26 mouse cellular contexts compared by ENCODE assay signal in the genomic region with DNA sequence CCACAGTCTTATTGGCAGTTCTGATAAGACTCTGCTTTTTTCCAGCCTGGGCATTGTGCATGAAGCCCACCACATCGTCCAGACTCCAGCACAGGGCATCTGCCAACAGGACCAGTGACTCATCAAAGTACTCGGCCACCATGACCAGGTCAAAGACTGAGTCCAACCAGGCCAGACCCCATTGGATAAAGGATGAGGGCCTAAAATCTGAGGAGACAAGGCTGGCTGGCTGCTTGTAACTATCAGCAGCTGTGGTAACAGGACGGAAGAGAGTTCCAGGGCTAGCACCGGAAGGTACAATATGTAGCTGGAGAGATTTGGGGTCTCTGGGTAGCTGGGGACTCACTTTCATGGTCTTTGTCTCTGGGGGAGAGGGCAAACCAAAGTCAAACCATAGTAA. TPM values are rescaled to one million over a fixed set of nuclear protein-coding genes. Genes with fewer than 3 reads are reported as not detected.
DNase-seq lines count a peak whose midpoint lies in the region; TF ChIP-seq lines count a peak whose summit lies in the region.
"Had no signal": no experiment of that assay in that cellular context is flagged by ENCODE, and none has a peak within 500 bp of the region (broad histone marks: within the 10 kb centered on the region; RNA-seq: fewer than 3 reads in every experiment).

No protein-coding gene starts in this region.

- intact Hi-C loops in heart, adult 2 months (cut with DNase I): no loop called here

- TF ChIP-seq EP300 in heart, adult 2 months (IDR thresholded peaks at IDR 0.05; ENCODE audit: insufficient read depth, low read depth, low read length): no peak

- H3K27me3 ChIP-seq in heart, embryonic 10.5 days (ENCODE audit: insufficient read depth, poor library complexity, severe bottlenecking): no peaks in the 10 kb centered on the region
- no peaks in the 10 kb centered on the region for H3K27me3 ChIP-seq in heart, adult 2 months (ENCODE audit: control insufficient read depth, insufficient read depth, low read length)
- H3K27me3 ChIP-seq: CH12.LX, Patski had no signal

- no peak overlapping the region for H3K27ac ChIP-seq in heart, embryonic 10.5 days
- no peak overlapping the region for H3K27ac ChIP-seq in heart, adult 2 months

- no peak for TF ChIP-seq POLR2A in heart, adult 2 months (IDR thresholded peaks at IDR 0.05; ENCODE audit: insufficient read depth, low read depth, low read length)

- no peak overlapping the region for H3K9ac ChIP-seq in heart, adult 2 months (ENCODE audit: low read depth, low read length)

- no peaks in the 10 kb centered on the region for H3K9me3 ChIP-seq in heart, embryonic 10.5 days
- H3K9me3 ChIP-seq: G1E had no signal

- no peak overlapping the region for H3K4me3 ChIP-seq in heart, embryonic 10.5 days
- no peak overlapping the region for H3K4me3 ChIP-seq in heart, adult 2 months

- TF ChIP-seq CTCF in heart, adult 2 months (IDR thresholded peaks at IDR 0.05): no peak

- H3K4me1 ChIP-seq in heart, embryonic 10.5 days: peaks cover 35% of the 10 kb centered on the region
- H3K4me1 ChIP-seq in heart, adult 2 months (ENCODE audit: control insufficient read depth, insufficient read depth, low read length): peaks cover 5% of the 10 kb centered on the region; the same call in 1 of the 2 replicates

- H3K36me3 ChIP-seq in heart, embryonic 10.5 days: peaks cover 27% of the 10 kb centered on the region
- no peaks in the 10 kb centered on the region for H3K36me3 ChIP-seq in heart, adult 2 months (ENCODE audit: control insufficient read depth, insufficient read depth, low read length)

- DNase-seq in heart, adult 11 months: peak; percentile 87
- no peak for DNase-seq in heart, adult 9 months (ENCODE audit: low spot score in 2 of 2)
- peak; percentile 69 for DNase-seq in heart, embryonic 10.5 days (ENCODE audit: low spot score)
- DNase-seq in heart, adult 2 months: no peak
- peak; percentile 30 for DNase-seq in testis, postnatal 10 days (ENCODE audit: low spot score)
- no peak for DNase-seq in testis, postnatal 14 days (ENCODE audit: low spot score)
- DNase-seq: adrenal gland, adult 2 months; adrenal gland, adult 8-10 months; adrenal gland, postnatal 10 days; adrenal gland, postnatal 14 days; adrenal gland, postnatal 25 days; adrenal gland, postnatal 36 days; B cell, adult 2 months; cerebellum, adult 11 months; cerebellum, adult 11-12 months; cerebellum, adult 18-20 months had no signal

- H3K79me2 ChIP-seq in heart, adult 2 months (replicated peaks; ENCODE audit: control insufficient read depth, insufficient read depth, low read length): no peaks in the 10 kb centered on the region

- 90% methylated on average over 4 of the region's 4 CpGs for WGBS in heart, embryonic 10.5 days
- WGBS in heart, adult 2 months: 90% methylated on average over 4 of the region's 4 CpGs

RNA-seq across cellular contexts. Expression of a gene that starts 1.9 kb away (rescaled TPM):
- polyA plus RNA-seq in heart, embryonic 10.5 days (2016; fragmentation: Nextera tagmentation; extraction: Ambion mirVana): 4.8 and 8.7 TPM in 2 replicates
- total RNA-seq in heart, adult 2 months (2021): 1 to 10 TPM; 3.7 to 4.0 TPM
- 10.4 and 15.2 TPM in 2 replicates for polyA plus RNA-seq in heart, adult 2 months (2012; rRNA removed)

RNA-seq across cellular contexts. Expression of a gene that starts 6.9 kb away (rescaled TPM):
- polyA plus RNA-seq in heart, embryonic 10.5 days (2016; fragmentation: Nextera tagmentation; extraction: Ambion mirVana): 1.4 and 1.6 TPM in 2 replicates
- under 1 TPM; 0.23 to 0.30 TPM for total RNA-seq in heart, adult 2 months (2021)
- polyA plus RNA-seq in heart, adult 2 months (2012; rRNA removed): 0.29 and 0.70 TPM in 2 replicates
- total RNA-seq: adrenal gland, postnatal 25 days had no signal
- polyA plus RNA-seq: G1E had no signal

RNA-seq across cellular contexts. Expression of a gene that starts 10.4 kb away (rescaled TPM):
- polyA plus RNA-seq in heart, embryonic 10.5 days (2016; fragmentation: Nextera tagmentation; extraction: Ambion mirVana): 69.9 and 77.7 TPM in 2 replicates
- total RNA-seq in heart, adult 2 months (2021): 10 to 100 TPM; 45.5 to 54.3 TPM
- 151 and 163 TPM in 2 replicates for polyA plus RNA-seq in heart, adult 2 months (2012; rRNA removed)

RNA-seq across cellular contexts. Expression of a gene that starts 14.0 kb away (rescaled TPM):
- polyA plus RNA-seq in heart, embryonic 10.5 days (2016; fragmentation: Nextera tagmentation; extraction: Ambion mirVana): 0.07 and 0.16 TPM in 2 replicates
- not detected for total RNA-seq in heart, adult 2 months (2021)
- not detected in 2 replicates for polyA plus RNA-seq in heart, adult 2 months (2012; rRNA removed)
- total RNA-seq: adrenal gland, adult 18-20 months; adrenal gland, adult 2 months; adrenal gland, adult 8-10 months; adrenal gland, postnatal 14 days; adrenal gland, postnatal 25 days; adrenal gland, postnatal 36 days; adrenal gland, postnatal 4 days; CH12.LX; ES-E14; MEL had no signal
- polyA plus RNA-seq: activated CD4-positive, CD25-positive, alpha-beta regulatory T cell, adult 4 months; adrenal gland, adult 2 months; C2C12; CD4-positive, CD25-positive, alpha-beta regulatory T cell, adult 4 months; G1E had no signal

RNA-seq across cellular contexts. Expression of a gene that starts 14.1 kb away (rescaled TPM):
- 11.1 and 18.0 TPM in 2 replicates for polyA plus RNA-seq in heart, embryonic 10.5 days (2016; fragmentation: Nextera tagmentation; extraction: Ambion mirVana)
- under 1 TPM; 0.09 to 0.39 TPM for total RNA-seq in heart, adult 2 months (2021)
- polyA plus RNA-seq in heart, adult 2 months (2012; rRNA removed): 1.8 and 1.9 TPM in 2 replicates
- total RNA-seq: CH12.LX, G1E had no signal
- polyA plus RNA-seq: activated CD4-positive, CD25-positive, alpha-beta regulatory T cell, adult 4 months; G1E had no signal

Comparison
In these comparisons a context has a peak if more than half of its experiments do, and no peak if none do; other contexts are left out.
1. DNase-seq: peak in heart, adult 11 months (single experiment), heart, embryonic 10.5 days (single experiment) and testis, postnatal 10 days (single experiment); none in heart, adult 9 months (0 of 2), heart, adult 2 months (0 of 2) and testis, postnatal 14 days (single experiment).